Mouse (Mus musculus) midbrain, embryonic 14.5 days (tissue): ENCODE results near the gene H6pd. TPM values are rescaled to one million over a fixed set of nuclear protein-coding genes. Genes with fewer than 3 reads are reported as not detected.
A peak's percentile ranks its signal among the peaks of the same experiment; 100 is the strongest.

ENCODE experiments used
- ATAC-seq: fragments of 200-750 bp; cut with Nextera tagmentation; 2 replicates; pipeline ENCODE4 v1.8.0; 2017; ENCODE audit warnings: moderate number of reproducible peaks, moderate library complexity; ENCODE audit not compliant: low FRiP score, low TSS enrichment
- DNase-seq: peaks from one replicate; pipeline ENCODE4 v3.0.0-alpha.2; 2015
- H3K27ac ChIP-seq: fragments of 300-500 bp; sonication (generic); replicated peaks from 2 replicates; pipeline ENCODE4 v1.5.1; 2014; ENCODE audit warnings: mild to moderate bottlenecking, low read depth, low read length, moderate library complexity
- H3K27me3 ChIP-seq: fragments of 300-500 bp; sonication (generic); 2 replicates; pipeline ENCODE4 v1.6.1; 2014; ENCODE audit warnings: low read length, control low read depth, mixed read lengths; ENCODE audit not compliant: control insufficient read depth, insufficient read depth
- H3K36me3 ChIP-seq: fragments of 300-500 bp; sonication (generic); 2 replicates; pipeline ENCODE4 v1.6.1; 2014; ENCODE audit warnings: low read length, control low read depth; ENCODE audit not compliant: control insufficient read depth, insufficient read depth
- H3K4me1 ChIP-seq: fragments of 300-500 bp; sonication (generic); 2 replicates; pipeline ENCODE4 v1.6.1; 2014; ENCODE audit warnings: mild to moderate bottlenecking, antibody characterized with exemption, low read length, control low read depth; ENCODE audit not compliant: control insufficient read depth, insufficient read depth
- H3K4me2 ChIP-seq: fragments of 300-500 bp; sonication (generic); 2 replicates; pipeline ENCODE4 v1.6.1; 2014; ENCODE audit warnings: mild to moderate bottlenecking, low read length, moderate library complexity
- H3K4me3 ChIP-seq: fragments of 300-500 bp; sonication (generic); replicated peaks from 2 replicates; pipeline ENCODE4 v1.5.1; 2014; ENCODE audit warnings: low read depth, low read length
- H3K9ac ChIP-seq: fragments of 300-500 bp; sonication (generic); replicated peaks from 2 replicates; pipeline ENCODE4 v1.6.1; 2014; ENCODE audit warnings: mild to moderate bottlenecking, low read length, moderate library complexity
- H3K9me3 ChIP-seq: fragments of 300-500 bp; sonication (generic); 2 replicates; pipeline ENCODE4 v1.6.1; 2016; ENCODE audit warnings: low read length, control low read depth, mixed read lengths; ENCODE audit not compliant: control insufficient read depth
- WGBS: fragments of 180-500 bp; shearing (Covaris S2); extraction: QIAGEN DNeasy Blood & Tissue Kit; methylation state at CpG from one replicate; pipeline ENCODE4 v1.1.7; 2014; 5-methylcytosine and 5-hydroxymethylcytosine counted together
- polyA plus RNA-seq: library from polyadenylated mRNA; unstranded; fragments of >200 nt; fragmentation: Nextera tagmentation; extraction: Ambion mirVana; gene quantifications from 2 replicates; pipeline ENCODE4 v1.2.1, GENCODE M21; 2014

H6pd gene
- polyA plus RNA-seq, 1 experiment from 2014 or later = 1.7 TPM

DNA sequence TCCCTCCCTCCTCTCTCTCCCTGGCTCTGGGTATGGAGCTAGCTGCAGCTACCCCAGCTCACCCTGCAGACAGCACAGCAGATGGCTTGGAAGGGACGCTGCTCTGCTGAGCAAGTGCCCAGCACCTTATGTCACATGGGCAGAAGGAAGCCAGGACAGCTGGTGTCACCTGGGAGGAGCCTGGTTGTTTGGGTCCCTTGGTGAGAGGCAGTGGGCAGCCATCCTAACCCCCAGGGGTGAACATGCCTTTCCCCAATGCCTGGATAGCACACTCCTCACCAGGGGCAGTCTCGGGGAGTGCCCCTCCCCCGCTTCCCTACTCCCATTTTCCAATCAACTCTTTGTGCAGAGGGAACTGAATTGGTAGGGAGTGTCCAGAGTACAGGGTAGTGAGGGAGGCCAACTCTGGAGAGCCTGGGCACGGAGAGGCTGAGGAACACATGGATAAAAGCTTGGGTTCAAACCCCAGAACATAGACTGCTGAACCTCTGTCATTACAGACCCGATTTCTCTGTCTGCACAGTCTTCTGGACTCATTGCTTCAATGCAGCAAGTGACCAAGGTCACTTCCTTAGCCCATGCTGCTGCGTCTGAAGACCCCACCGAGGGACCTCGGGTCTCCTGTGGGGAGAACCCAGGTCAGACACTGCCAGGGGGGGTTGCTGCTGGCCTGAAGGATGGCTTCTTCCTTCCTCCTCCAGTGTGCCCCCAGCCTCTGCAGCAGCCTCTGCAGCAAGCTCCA is 18.4 kb downstream of the H6pd start:
- Histone ChIP-seq H3K4me3 (no peak overlapping the region), H3K9ac (peak overlapping the region; percentile 29; the same call in 1 of the 2 replicates), H3K9me3 (no peaks in the 10 kb centered on the region), H3K36me3 (no peaks in the 10 kb centered on the region), H3K4me1 (peaks cover 23% of the 10 kb centered on the region), H3K27ac (no peak overlapping the region), H3K4me2 (no peak overlapping the region), H3K27me3 (no peaks in the 10 kb centered on the region)
- DNase-seq (peak; percentile 39), ATAC-seq (no peak)
- WGBS = 10% methylated on average over 8 of the region's 8 CpGs

DNA sequence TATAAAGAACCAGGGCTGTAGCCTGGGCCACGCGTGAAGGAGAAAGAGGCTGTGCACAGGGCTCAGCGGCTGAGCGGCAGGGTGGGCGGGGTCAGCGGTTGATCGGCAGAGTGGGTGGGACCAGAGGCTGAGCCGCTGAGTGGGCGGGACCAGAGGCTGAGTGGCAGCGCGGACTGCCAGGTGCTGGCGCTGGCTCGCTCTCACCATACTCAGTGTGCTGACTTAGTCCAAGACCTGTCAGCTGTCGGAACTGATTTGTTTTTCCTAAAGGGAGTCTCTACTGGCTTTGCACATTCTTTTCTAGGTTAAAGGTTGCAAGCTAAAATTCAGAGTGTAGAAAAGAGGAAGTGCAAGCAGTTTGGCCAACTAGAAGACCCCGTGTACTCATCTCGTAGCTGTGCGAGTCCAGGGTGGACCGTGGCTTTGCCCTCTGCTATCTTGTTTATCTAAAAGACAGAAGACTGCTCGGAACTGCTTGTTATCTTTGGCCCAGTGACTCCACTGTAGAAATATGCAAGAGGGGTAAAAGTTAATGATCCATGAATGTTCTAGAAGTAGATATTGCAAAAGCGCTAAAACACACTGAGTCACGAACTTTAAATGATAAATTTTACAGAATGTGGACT is 19.8 kb downstream of the H6pd start:
- peaks cover 23% of the 10 kb centered on the region for H3K4me1 ChIP-seq
- no peaks in the 10 kb centered on the region for H3K36me3 ChIP-seq
- H3K9ac ChIP-seq = peak overlapping the region; percentile 39
- DNase-seq (peak; percentile 94), ATAC-seq (peak; percentile 91)
- 11% methylated on average over 21 of the region's 21 CpGs for WGBS
- no peaks in the 10 kb centered on the region for H3K27me3 ChIP-seq
- H3K27ac ChIP-seq = peak overlapping the region; percentile 67
- H3K4me2 ChIP-seq = peak overlapping the region; percentile 54
- H3K9me3 ChIP-seq = no peaks in the 10 kb centered on the region
- peak overlapping the region; percentile 23 for H3K4me3 ChIP-seq

DNA sequence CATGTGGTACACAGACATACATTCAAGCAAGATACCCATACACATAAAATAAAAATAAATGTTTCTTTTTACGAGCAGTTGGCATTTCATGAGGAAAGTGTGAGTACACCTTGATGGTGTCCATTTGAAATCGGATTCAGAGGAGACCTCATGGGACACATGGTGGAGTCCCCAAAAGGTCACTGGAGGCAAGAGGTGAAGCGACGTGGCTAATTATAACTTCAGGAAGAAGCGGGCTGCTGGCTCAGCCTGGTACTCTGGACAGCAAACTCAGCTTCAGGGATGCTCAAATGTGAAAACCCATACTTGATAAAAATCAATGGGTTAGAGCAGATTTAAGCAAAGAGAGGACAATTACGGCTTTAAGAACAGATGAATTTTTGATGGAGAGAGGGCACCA is 20.5 kb downstream of the H6pd start:
- peak overlapping the region; percentile 54 for H3K4me2 ChIP-seq
- H3K27me3 ChIP-seq = no peaks in the 10 kb centered on the region
- WGBS = 68% methylated on average over 6 of the region's 6 CpGs
- no peaks in the 10 kb centered on the region for H3K36me3 ChIP-seq
- DNase-seq = no peak
- peak overlapping the region; percentile 23; the same call in 1 of the 2 replicates for H3K4me3 ChIP-seq
- peak overlapping the region; percentile 39 for H3K9ac ChIP-seq
- H3K27ac ChIP-seq = peak overlapping the region; percentile 67; the same call in 1 of the 2 replicates
- H3K9me3 ChIP-seq = no peaks in the 10 kb centered on the region
- no peak for ATAC-seq
- H3K4me1 ChIP-seq = peaks cover 23% of the 10 kb centered on the region

DNA sequence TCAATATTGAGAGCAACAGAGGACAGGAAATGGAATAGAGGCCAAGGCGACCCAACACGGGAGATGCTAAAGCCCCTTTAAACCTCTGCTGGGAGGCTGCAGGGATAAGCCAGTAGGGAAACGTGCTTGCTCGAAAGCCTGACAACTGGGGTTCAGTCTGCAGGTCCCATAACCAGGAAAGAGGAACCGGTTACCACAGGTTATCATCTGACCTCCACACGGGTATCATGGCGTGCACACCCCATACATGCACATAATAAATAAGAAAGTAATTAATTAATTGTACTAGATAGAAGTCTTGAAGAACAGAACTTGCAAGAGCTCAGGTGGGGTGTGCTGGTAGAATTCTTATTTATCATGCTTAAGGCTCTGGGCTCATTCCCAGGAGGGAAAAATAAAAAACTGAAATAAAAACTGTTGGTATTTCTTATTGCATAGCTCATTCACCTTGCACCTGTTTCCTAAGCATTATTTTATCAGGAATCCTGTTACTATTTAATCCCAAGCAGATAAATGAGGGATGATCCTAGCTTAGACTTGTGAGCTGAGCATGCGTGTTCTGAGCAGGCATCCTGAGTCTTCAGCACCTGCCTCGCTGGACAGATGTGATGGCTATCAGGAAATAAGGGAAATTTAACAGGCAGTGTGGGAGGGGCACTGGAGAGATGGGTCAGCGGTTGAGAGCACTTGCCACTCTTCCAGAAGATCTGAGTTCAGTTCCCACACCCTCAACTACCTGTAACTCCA is 22.0 kb downstream of the H6pd start:
- H3K9me3 ChIP-seq = no peaks in the 10 kb centered on the region
- WGBS = 78% methylated on average over 10 of the region's 10 CpGs
- no peak for ATAC-seq

DNA sequence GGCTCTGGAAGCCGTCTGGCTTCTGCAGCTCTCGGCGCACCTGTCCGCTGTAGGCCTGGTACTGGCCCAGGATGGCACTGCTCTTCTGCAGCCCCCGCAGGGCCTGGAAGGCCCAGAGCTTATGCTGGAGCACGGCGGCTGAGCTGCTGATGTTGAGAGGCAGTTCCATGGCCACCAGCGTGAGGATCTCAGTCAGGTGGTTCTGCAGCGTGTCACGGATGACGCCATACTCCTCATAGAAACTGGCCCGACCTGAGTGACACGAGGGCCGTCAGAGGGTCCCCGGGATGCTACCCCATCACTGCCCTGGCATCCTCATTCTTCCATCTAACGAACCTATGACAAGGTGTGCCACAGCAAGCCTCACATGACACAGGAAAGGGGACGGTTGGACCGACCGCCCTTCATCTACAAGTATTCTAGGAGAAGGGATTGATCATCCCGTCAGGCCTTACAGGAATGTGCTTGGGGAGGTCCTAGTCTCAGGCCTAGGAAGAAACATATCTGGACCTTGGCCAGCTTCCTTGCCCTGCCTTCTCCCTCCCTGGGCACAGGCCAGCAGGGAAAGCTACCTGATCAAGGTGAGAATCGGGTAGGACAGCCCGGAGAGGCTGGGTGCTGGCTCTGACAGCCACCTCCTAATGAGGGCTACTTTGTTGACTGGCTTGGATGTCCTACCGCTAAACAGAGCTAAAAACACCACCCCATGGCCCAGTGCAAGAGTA is 24.7 kb downstream of the H6pd start:
- Histone ChIP-seq H3K4me3 (no peak overlapping the region), H3K9me3 (no peaks in the 10 kb centered on the region), H3K4me2 (no peak overlapping the region), H3K4me1 (peaks cover 11% of the 10 kb centered on the region), H3K9ac (no peak overlapping the region), H3K27me3 (no peaks in the 10 kb centered on the region), H3K27ac (no peak overlapping the region), H3K36me3 (no peaks in the 10 kb centered on the region)
- no peak for DNase-seq
- WGBS = 90% methylated on average over 23 of the region's 23 CpGs
- no peak for ATAC-seq

More for the DNA sequence above, 22.0 kb downstream of the H6pd start:
- Histone ChIP-seq H3K4me2 (no peak overlapping the region), H3K27ac (no peak overlapping the region), H3K9ac (no peak overlapping the region), H3K36me3 (no peaks in the 10 kb centered on the region), H3K4me3 (no peak overlapping the region), H3K27me3 (no peaks in the 10 kb centered on the region), H3K4me1 (peaks cover 23% of the 10 kb centered on the region)
- no peak for DNase-seq

DNA sequence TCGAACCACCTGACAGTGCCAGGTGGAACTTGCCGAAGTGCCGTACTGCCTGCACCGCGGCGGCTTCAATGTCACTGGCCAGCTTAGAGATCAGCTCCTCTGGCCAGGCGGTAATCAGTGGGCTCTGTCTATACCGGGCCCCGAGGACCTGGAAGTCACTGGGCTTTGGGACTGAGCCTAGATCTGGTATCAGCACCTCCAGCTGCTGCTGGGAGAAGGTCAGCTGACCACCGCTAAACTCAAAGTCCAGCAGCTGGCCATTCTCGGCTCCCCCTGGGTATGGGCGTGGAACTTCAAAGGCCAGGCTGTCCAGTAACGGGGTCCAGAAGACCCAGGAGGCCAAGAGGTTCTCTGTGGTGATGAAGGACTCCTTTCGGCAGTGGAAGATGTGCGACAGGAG is 26.7 kb downstream of the H6pd start:
- Histone ChIP-seq H3K27me3 (no peaks in the 10 kb centered on the region), H3K9ac (no peak overlapping the region), H3K4me2 (no peak overlapping the region), H3K4me3 (no peak overlapping the region), H3K4me1 (0 out of 2 replicates have a peak, but pooled peaks cover 3% of the 10 kb centered on the region), H3K27ac (no peak overlapping the region), H3K36me3 (no peaks in the 10 kb centered on the region), H3K9me3 (no peaks in the 10 kb centered on the region)
- DNase-seq (no peak), ATAC-seq (no peak)
- WGBS = 84% methylated on average over 15 of the region's 15 CpGs

DNA sequence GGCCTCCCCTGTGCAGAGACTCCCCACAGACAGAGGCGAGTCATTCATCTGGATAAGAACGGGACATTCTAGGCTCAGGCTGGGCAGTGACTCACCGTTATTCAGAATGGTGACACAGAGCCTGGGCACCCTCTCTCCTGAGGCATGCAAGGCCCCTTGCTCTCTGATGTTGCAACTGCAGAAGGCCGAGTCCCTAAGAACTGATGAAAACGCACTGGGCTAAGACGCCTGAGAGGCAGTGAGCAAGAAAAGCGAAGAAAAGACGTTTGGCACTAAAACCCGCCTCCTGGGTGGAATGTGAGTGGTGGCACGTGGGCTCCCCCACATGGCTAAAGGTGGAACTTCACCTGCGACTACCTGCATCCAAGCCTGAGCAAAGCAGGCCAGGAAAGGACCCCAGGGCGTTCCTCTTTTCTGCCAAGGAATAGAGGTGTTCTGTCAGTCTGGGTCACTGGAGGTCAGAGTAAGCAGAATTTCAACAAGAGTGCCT is 29.0 kb downstream of the H6pd start:
- 4% methylated on average over 12 of the region's 12 CpGs for WGBS
- Histone ChIP-seq H3K4me2 (peak overlapping the region; percentile 44), H3K27ac (no peak overlapping the region), H3K4me1 (0 out of 2 replicates have a peak, but pooled peaks cover 3% of the 10 kb centered on the region), H3K9me3 (no peaks in the 10 kb centered on the region), H3K36me3 (no peaks in the 10 kb centered on the region), H3K27me3 (no peaks in the 10 kb centered on the region), H3K9ac (no peak overlapping the region; the same call in 1 of the 2 replicates), H3K4me3 (no peak overlapping the region)
- DNase-seq (peak; percentile 90), ATAC-seq (no peak)

DNA sequence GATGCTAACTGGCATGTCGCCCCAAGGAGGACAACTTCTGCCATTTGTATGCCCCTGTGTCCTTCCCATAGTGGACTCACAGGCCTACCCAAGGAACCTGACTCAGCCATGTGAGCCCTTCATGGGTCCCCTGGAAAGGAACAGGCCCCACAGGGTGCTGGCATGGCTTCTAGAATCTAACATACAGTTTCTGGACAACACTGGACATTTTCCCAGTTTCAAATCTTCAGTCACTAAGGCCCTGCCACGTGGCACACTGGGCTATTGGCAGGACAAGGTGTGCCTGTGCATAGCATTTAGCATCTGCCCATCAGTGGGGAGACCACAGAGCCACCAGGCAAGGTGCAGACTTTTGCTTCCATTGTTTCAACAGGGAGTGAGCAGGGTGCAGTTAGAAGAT is 30.0 kb downstream of the H6pd start:
- ATAC-seq (no peak), DNase-seq (no peak)
- Histone ChIP-seq H3K4me2 (no peak overlapping the region), H3K27me3 (no peaks in the 10 kb centered on the region), H3K27ac (no peak overlapping the region), H3K4me3 (no peak overlapping the region), H3K4me1 (0 out of 2 replicates have a peak, but pooled peaks cover 3% of the 10 kb centered on the region), H3K9me3 (no peaks in the 10 kb centered on the region), H3K36me3 (no peaks in the 10 kb centered on the region), H3K9ac (no peak overlapping the region)
- 81% methylated on average over 2 of the region's 2 CpGs for WGBS
